Mouse (Mus musculus) CH12F3 (cell line): ENCODE data around the gene Card14.
"Not testable (repeated sequence)": the region's sequence is repeated elsewhere in the genome, so short reads cannot be mapped to it uniquely, and the experiment has no call there.

Experiments used
- in situ Hi-C: fragments of 300-500 bp; cut with MboI; formaldehyde crosslinking; loops from 2 replicates; pipeline ENCODE4 v1.14.3; 2020; ENCODE audit warnings: low sequenced_read_pairs

The Card14 gene

GRCm38 (mm10) chr11:119307658-119307867 lies at the start of gene Card14:
Gene Card14, plus strand, starts transcription at chr11:119307768.
- in situ Hi-C loops = no loop called here

- in situ Hi-C loops = no loop called here
Observed at GRCm38 (mm10) chr11:119258216-119258571, 49.4 kb upstream of the Card14 start.

- in situ Hi-C loops = no loop called here
Observed at GRCm38 (mm10) chr11:119258572-119259322, 48.8 kb upstream of the Card14 start.

- in situ Hi-C loops = no loop called here
Observed at GRCm38 (mm10) chr11:119259977-119260376, 47.6 kb upstream of the Card14 start.

- in situ Hi-C loops = no loop called here
Observed at GRCm38 (mm10) chr11:119264413-119264812, 43.2 kb upstream of the Card14 start.

GRCm38 (mm10) chr11:119265811-119266210 lies 41.8 kb upstream of the Card14 start:
- in situ Hi-C loops = no loop called here

GRCm38 (mm10) chr11:119267241-119267674 lies 40.3 kb upstream of the Card14 start:
- in situ Hi-C loops = no loop called here

GRCm38 (mm10) chr11:119267768-119268556 lies 39.6 kb upstream of the Card14 start, which contains the start of gene Gaa:
Gene Gaa, plus strand, starts transcription at chr11:119267887.
- in situ Hi-C loops = no loop called here

GRCm38 (mm10) chr11:119268557-119269195 lies 38.9 kb upstream of the Card14 start:
- in situ Hi-C loops = no loop called here

GRCm38 (mm10) chr11:119272492-119272891 lies 35.1 kb upstream of the Card14 start:
- in situ Hi-C loops = not testable (repeated sequence)

GRCm38 (mm10) chr11:119273186-119273930 lies 34.2 kb upstream of the Card14 start:
- in situ Hi-C loops = no loop called here

GRCm38 (mm10) chr11:119281030-119281429 lies 26.5 kb upstream of the Card14 start:
- in situ Hi-C loops = no loop called here

GRCm38 (mm10) chr11:119285791-119286527 lies 21.6 kb upstream of the Card14 start:
- in situ Hi-C loops = no loop called here

- in situ Hi-C loops = no loop called here
Observed at GRCm38 (mm10) chr11:119287207-119287992, 20.2 kb upstream of the Card14 start.

- in situ Hi-C loops = not testable (repeated sequence)
Observed at GRCm38 (mm10) chr11:119292861-119293260, 14.7 kb upstream of the Card14 start.

- in situ Hi-C loops = no loop called here
Observed at GRCm38 (mm10) chr11:119297996-119298395, 9.6 kb upstream of the Card14 start.

GRCm38 (mm10) chr11:119298917-119299316 lies 8.7 kb upstream of the Card14 start:
- in situ Hi-C loops = no loop called here

- in situ Hi-C loops = no loop called here
Observed at GRCm38 (mm10) chr11:119299391-119300245, 8.0 kb upstream of the Card14 start, which contains the start of gene Eif4a3. Gene Eif4a3, minus strand, starts transcription at chr11:119300089.
